Mouse (Mus musculus) megakaryocyte, adult 5-6 weeks (primary cell): Measurements from ENCODE around the gene Gm20721. TPM values are rescaled to one million over a fixed set of nuclear protein-coding genes. Genes with fewer than 3 reads are reported as not detected.

ENCODE experiments used
- ATAC-seq: 2 replicates; pipeline ENCODE4 v1.8.0; 2016; ENCODE audit warnings: mild to moderate bottlenecking, inconsistent platforms; ENCODE audit not compliant: poor library complexity, severe bottlenecking
- total RNA-seq, 2 experiments: library from RNA; stranded (forward) in 1 of 2; stranded (reverse) in 1 of 2; fragments of 153-499, 151-499 nt in 1 of 2; fragments of 221-1000, 200-1000 nt in 1 of 2; gene quantifications; 2 replicates each; pipeline versions ENCODE4 v1.2.3 to v1.2.4; 2015 to 2017

Gm20721 gene
- total RNA-seq, 2 experiments from 2014 or later, result 3.4 TPM; not detected in 1

DNA sequence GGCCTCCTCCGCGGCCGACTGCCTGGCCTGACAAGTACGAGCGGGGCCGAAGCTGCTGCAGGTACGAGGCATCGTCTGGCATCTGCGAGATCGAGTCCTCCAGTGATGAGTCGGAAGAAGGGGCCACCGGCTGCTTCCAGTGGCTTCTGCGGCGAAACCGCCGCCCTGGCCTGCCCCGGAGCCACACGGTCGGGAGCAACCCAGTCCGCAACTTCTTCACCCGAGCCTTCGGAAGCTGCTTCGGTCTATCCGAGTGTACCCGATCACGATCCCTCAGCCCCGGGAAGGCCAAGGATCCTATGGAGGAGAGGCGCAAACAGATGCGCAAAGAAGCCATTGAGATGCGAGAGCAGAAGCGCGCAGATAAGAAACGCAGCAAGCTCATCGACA lies 46.7 kb downstream of the Gm20721 start:
- ATAC-seq, result no peak

- ATAC-seq, result no peak
Observed at GRCm38 (mm10) chr2:174299091-174299770, 47.3 kb downstream of the Gm20721 start.

DNA sequence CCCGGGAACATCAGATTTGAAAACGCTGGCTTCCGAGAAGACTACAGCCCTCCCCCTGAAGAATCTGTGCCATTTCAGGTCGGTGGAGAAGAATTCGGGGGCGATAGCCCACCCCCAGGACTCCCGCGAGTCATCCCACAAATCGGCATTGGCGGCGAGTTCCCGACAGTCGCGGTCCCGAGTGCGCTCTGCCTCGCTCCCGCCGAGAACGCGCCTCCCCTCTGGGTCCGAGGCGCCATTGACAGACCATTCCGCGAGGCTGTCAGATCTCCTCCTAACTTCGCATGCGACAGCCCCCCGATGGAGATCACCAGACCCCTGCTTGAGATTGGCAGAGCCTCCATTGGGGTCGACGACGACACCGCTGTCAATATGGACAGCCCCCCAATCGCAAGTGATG lies 48.0 kb downstream of the Gm20721 start:
- ATAC-seq, result no peak

- ATAC-seq, result no peak
Observed at GRCm38 (mm10) chr2:174297851-174298250, 48.7 kb downstream of the Gm20721 start.

DNA sequence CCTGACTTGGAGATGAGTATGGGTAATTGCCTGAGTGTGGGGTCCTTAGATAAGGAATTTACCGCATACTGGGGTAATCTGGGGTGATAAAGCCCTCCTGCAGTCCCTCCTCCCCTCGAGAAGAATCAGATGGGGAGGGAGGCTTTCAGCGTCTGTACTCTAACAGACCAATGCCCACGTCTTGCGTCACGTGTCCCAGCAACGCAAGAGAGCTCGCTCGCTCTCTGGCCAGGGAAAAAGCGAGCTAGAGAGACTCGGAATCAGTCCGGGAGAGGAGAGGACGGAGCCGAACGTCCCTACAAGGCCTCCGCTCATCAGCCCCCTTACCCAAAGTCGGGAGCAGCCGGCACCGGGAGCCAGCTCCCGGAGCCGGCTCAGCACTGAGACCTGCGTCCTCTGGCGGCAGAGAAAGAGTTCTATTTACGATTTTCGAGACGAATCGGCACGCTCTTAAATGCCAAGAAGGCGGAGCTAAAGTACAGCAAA lies 49.4 kb downstream of the Gm20721 start:
- ATAC-seq, result peak; percentile 36; the same call in 1 of the 2 replicates

DNA sequence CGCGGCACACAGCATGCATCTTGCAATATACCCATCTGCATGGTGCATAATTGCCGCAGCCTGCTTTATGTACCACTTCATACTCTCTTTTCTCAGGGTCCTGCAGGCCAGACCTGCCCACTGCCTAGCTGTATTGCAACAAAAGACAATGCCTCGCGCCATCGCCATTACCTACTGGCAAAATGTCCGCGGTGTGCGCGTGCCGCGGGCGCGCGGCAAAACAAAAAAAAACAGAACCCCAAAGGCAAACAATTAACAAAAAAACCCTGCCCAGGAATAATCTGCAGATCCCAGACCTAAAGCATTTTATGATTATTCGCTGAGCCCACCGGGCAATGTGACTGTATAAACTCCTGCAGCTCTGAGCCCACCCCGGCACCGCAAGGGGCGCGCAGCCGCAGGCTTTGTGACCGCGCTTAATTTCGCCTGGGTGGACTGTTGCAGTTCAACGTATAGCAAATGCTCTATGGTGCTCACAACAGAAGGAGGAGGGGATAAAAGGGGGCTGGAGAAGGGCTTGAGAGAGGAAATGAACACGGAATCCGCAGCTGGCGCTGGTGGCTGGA lies 50.5 kb downstream of the Gm20721 start:
- ATAC-seq, result no peak

GRCm38 (mm10) chr2:174295175-174295899 lies 51.2 kb downstream of the Gm20721 start:
- peak; percentile 64 for ATAC-seq

DNA sequence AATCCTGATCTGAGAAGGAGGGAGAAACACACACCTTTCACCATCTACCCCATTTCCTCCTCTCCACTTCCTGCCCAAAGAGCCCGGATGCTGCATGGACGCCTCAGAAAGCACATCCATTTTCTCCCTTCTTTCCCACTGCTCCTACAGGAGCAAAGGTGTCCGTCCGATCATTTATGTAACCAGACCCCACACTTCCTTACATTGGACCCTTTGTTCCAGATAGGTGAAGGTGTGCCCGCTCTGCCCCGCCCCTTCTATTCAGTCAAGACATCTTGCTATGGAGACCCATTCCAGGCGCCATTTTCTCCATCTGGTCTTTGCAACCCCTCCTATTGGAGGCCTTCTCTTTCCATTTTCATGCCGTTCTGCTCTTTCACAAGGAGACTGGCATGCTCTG lies 52.1 kb downstream of the Gm20721 start:
- ATAC-seq, result no peak

DNA sequence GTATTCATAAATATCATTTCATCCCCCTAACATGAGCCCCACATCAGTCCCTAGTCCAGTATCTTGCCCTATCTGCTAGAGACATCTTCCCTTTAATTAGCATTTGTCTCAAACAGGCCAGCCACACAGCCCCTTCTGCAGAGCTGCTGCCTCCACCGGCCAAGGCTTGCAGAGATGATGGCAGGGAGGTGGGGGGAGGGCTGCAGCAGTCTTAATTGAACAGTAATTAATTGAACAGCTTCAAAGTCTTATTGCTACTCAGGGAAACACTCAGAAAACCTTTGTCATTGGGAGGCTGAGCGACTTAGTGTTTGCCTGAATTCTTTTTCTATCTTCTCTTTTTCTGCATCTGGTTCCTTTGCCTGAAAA lies 54.9 kb downstream of the Gm20721 start:
- ATAC-seq, result no peak

DNA sequence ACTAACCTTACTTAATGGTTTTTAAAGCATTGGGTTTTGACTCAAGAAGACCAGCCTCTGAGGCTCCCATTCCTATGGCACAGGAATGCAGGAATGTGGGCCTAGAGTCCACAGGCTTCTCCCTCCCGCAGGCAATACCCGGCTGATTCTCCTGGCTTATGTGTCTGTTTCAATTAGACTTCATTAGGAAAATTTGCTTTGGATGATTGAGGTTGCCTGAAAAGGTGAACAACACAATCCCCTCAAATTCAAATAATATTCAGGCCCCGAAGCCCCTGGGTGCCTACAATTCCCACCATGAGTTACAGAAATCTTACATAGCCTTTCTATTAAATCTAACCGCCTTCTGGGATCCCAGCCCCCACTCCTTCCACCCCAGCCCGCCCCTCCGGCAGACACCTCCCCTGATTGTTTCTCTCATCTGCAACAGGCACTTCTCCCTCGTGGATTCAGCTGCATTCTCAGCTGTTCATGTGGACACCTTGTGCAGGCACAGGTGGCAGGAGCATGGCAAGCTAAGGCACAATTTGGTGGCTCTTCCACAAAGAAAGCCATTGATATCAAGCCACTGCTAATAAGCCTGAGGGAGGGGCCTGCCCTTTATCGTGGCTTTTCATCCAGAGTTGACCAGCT lies 55.4 kb downstream of the Gm20721 start:
- ATAC-seq, result no peak

DNA sequence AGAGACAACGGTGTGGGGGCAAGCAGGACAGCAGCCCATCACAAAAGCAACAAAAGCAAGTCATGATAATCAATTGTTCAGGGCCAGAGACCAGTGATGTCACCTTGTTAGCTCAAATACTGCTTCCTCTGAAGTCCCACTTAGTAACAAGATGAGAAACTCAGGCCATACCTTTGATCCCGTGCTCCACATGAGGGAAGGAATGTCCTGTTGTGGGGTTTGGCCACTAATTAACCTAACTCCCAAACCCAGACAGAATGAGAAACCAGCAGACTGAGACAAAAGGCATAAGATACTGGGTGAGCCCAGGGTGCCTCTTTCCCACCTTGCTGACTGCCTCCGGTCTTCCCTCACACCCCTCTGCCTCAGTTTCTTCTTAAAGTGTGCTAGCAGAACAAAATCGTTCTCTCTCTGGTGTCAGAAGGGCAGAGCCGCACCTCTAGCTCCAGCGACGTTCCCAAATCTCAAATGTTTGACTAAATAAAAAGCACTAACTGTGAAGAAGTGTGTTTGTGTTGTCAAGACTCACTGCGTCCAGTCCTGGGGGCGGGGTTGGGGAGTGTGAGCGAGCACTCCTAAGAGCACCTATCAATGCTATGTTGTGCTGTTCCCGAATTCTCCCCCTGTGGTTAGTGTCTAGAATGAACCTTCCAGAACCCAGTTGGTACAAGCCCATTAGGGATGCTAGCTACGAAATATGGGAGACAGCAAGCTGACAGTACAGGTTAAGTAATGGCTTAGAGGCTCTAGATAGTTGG lies 57.7 kb downstream of the Gm20721 start:
- no peak for ATAC-seq

GRCm38 (mm10) chr2:174287921-174288320 lies 58.6 kb downstream of the Gm20721 start:
- ATAC-seq, result no peak

DNA sequence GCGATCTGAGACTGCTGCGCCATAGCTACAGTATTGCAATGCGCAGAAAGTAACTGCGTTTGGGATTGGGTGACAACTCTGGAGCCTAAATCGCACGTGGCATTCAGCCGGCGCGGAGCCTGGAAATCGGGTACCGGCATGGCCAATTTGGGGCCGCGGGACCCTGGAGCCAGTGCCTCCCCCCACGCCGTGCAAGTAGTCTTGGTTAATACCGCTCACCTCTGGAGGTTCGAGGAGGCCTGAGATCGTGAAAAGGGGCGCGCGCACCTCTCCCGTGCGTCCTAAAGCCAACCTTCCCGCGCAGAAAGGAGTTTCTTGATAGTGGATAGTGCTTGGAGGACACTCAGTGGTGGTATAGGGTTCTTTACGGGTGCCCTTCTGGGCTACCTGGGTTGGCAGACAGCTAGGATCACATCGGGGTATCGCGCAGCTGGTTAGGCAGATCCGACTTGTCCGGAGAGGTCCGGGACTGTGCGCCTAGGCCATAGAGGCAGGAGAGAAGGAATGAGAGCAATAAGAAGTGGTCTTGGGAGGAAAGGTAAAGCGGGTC lies 60.5 kb downstream of the Gm20721 start:
- 0 out of 2 replicates have a peak, but pooled peaks have one; percentile 13 for ATAC-seq

- no peak for ATAC-seq
Observed at GRCm38 (mm10) chr2:174284807-174285457, 61.6 kb downstream of the Gm20721 start.

GRCm38 (mm10) chr2:174284011-174284410 lies 62.5 kb downstream of the Gm20721 start, which contains the start of gene Gnas:
Gnas (plus strand) TSS chr2:174284320.
- 0 out of 2 replicates have a peak, but pooled peaks have one; percentile 34 for ATAC-seq

DNA sequence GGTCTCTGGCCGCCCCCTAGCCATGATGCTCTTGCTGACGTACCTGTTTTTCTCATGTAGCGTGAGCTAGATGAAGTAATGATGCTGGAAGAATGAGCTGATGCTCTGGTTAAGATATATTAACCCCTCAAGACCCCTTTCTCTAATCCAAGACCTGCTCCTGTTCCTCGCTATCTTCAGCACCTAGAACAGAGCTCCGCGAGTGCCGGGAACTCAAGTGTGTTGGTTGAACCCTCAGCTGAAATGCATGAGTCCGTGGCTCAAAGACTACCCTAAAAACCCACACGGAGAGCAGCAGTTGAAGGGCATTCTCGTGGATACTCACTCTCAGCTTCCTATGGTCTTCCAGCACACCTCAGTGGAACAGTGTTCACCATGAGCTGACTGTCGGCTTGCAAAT lies 63.2 kb downstream of the Gm20721 start:
- ATAC-seq, result no peak
